Mouse (Mus musculus) heart, postnatal 0 days (tissue): Measurements from ENCODE around the gene Hist1h3a.

Experiments
- CTCF ChIP-seq: IDR thresholded peaks from 2 replicates; pipeline ENCODE4 v1.5.1; 2016; ENCODE audit warnings: antibody characterized with exemption, control low read depth, low read depth
- EP300 ChIP-seq: IDR thresholded peaks from 2 replicates; pipeline ENCODE4 v1.6.1; 2016; ENCODE audit warnings: antibody characterized with exemption, low read depth

- TF ChIP-seq CTCF (no peak), EP300 (no peak; the same call in 1 of the 2 replicates)
Measured at GRCm38 (mm10) chr13:23739922-23740252, 22.3 kb downstream of the Hist1h3a start.
